Mouse (Mus musculus): ENCODE results near the gene 1810046K07Rik.
A peak's percentile ranks its signal among the peaks of the same experiment; 100 is the strongest.

The 1810046K07Rik gene

GRCm38 (mm10) chr9:51328731-51329130 is at the start of gene 1810046K07Rik:
1810046K07Rik (minus strand) TSS chr9:51328917.
- no peak for DNase-seq (ENCODE audit: low read depth)

- peak; percentile 46 for DNase-seq (ENCODE audit: low read depth)
These were observed 40.8 kb upstream of the 1810046K07Rik start for GRCm38 (mm10) chr9:51369560-51369959.

GRCm38 (mm10) chr9:51367124-51367523 is 38.4 kb upstream of the 1810046K07Rik start:
- DNase-seq (ENCODE audit: low read depth), result no peak

GRCm38 (mm10) chr9:51364059-51364458 is 35.3 kb upstream of the 1810046K07Rik start:
- DNase-seq (ENCODE audit: low read depth), result no peak

GRCm38 (mm10) chr9:51353511-51353910 is 24.8 kb upstream of the 1810046K07Rik start:
- DNase-seq (ENCODE audit: low read depth), result no peak

GRCm38 (mm10) chr9:51352896-51353295 is 24.2 kb upstream of the 1810046K07Rik start:
- no peak for DNase-seq (ENCODE audit: low read depth)

GRCm38 (mm10) chr9:51349422-51349821 is 20.7 kb upstream of the 1810046K07Rik start:
- DNase-seq (ENCODE audit: low read depth), result no peak

- no peak for DNase-seq (ENCODE audit: low read depth)
These were observed 17.1 kb upstream of the 1810046K07Rik start for GRCm38 (mm10) chr9:51345768-51346167.

- DNase-seq (ENCODE audit: low read depth), result peak; percentile 71
These were observed 6.7 kb upstream of the 1810046K07Rik start for GRCm38 (mm10) chr9:51335294-51336010.

GRCm38 (mm10) chr9:51331449-51332238 is 2.9 kb upstream of the 1810046K07Rik start:
- no peak for DNase-seq (ENCODE audit: low read depth)

GRCm38 (mm10) chr9:51327555-51327903 is 1.2 kb downstream of the 1810046K07Rik start:
- no peak for DNase-seq (ENCODE audit: low read depth)

GRCm38 (mm10) chr9:51326619-51327554 is 1.8 kb downstream of the 1810046K07Rik start:
- no peak for DNase-seq (ENCODE audit: low read depth)

- DNase-seq (ENCODE audit: low read depth), result peak; percentile 5
These were observed 4.2 kb downstream of the 1810046K07Rik start for GRCm38 (mm10) chr9:51324406-51325065.

GRCm38 (mm10) chr9:51320096-51320495 is 8.6 kb downstream of the 1810046K07Rik start:
- DNase-seq (ENCODE audit: low read depth), result no peak

- no peak for DNase-seq (ENCODE audit: low read depth)
These were observed 10.5 kb downstream of the 1810046K07Rik start for GRCm38 (mm10) chr9:51318246-51318645.

- no peak for DNase-seq (ENCODE audit: low read depth)
These were observed 11.4 kb downstream of the 1810046K07Rik start for GRCm38 (mm10) chr9:51317322-51317721.

- DNase-seq (ENCODE audit: low read depth), result peak; percentile 73
These were observed 13.2 kb downstream of the 1810046K07Rik start for GRCm38 (mm10) chr9:51315402-51316063.

GRCm38 (mm10) chr9:51312554-51313317 is 16.0 kb downstream of the 1810046K07Rik start:
- DNase-seq (ENCODE audit: low read depth), result no peak

GRCm38 (mm10) chr9:51310515-51310914 is 18.2 kb downstream of the 1810046K07Rik start:
- no peak for DNase-seq (ENCODE audit: low read depth)

GRCm38 (mm10) chr9:51306351-51306750 is 22.4 kb downstream of the 1810046K07Rik start:
- DNase-seq (ENCODE audit: low read depth), result no peak
